Mouse (Mus musculus) thymus, postnatal 36 days (tissue): ENCODE measurements around the gene Nsun2.

ENCODE experiments used
- DNase-seq, 2 experiments: peaks; one replicate each; pipeline ENCODE4 v3.0.0; 2022; ENCODE audit warnings: mixed read lengths in 2 of 2

The Nsun2 gene

GRCm38 (mm10) chr13:69640126-69640525, 106.6 kb downstream of the Nsun2 start:
- no peak for DNase-seq

- DNase-seq: no peak
These were observed 107.0 kb downstream of the Nsun2 start for GRCm38 (mm10) chr13:69640541-69640940.

- no peak for DNase-seq
These were observed 107.5 kb downstream of the Nsun2 start for GRCm38 (mm10) chr13:69641017-69641416.

GRCm38 (mm10) chr13:69642656-69643216, 109.2 kb downstream of the Nsun2 start:
- no peak for DNase-seq

- DNase-seq: no peak
These were observed 110.4 kb downstream of the Nsun2 start for GRCm38 (mm10) chr13:69643937-69644336.

GRCm38 (mm10) chr13:69644427-69645166, 111.1 kb downstream of the Nsun2 start:
- no peak for DNase-seq

- DNase-seq: no peak
These were observed 112.3 kb downstream of the Nsun2 start for GRCm38 (mm10) chr13:69645694-69646423.

GRCm38 (mm10) chr13:69646481-69646880, 112.9 kb downstream of the Nsun2 start:
- no peak for DNase-seq

GRCm38 (mm10) chr13:69654508-69654907, 121.0 kb downstream of the Nsun2 start:
- DNase-seq: no peak

- DNase-seq: no peak
These were observed 138.6 kb downstream of the Nsun2 start for GRCm38 (mm10) chr13:69672121-69672520.

GRCm38 (mm10) chr13:69672565-69672964, 139.0 kb downstream of the Nsun2 start:
- no peak for DNase-seq

- DNase-seq: no peak
These were observed 139.8 kb downstream of the Nsun2 start for GRCm38 (mm10) chr13:69673197-69673920.

GRCm38 (mm10) chr13:69673921-69674618, 140.5 kb downstream of the Nsun2 start:
- no peak for DNase-seq
